Mouse (Mus musculus) lung, embryonic 14.5 days (tissue): ENCODE results near the gene Cxcl12. TPM values are rescaled to one million over a fixed set of nuclear protein-coding genes. Genes with fewer than 3 reads are reported as not detected.
A peak's percentile ranks its signal among the peaks of the same experiment; 100 is the strongest.

Experiments used
- ATAC-seq: fragments of 200-750 bp; cut with Nextera tagmentation; 2 replicates; pipeline ENCODE4 v1.8.0; 2017; ENCODE audit warnings: mild to moderate bottlenecking, moderate TSS enrichment, moderate library complexity; ENCODE audit not compliant: insufficient read depth
- DNase-seq: peaks from one replicate; pipeline ENCODE4 v3.0.0-alpha.2; 2015
- H3K27ac ChIP-seq: fragments of 300-500 bp; sonication (generic); 2 replicates; pipeline ENCODE4 v1.5.1; 2014; ENCODE audit warnings: low read depth, mild to moderate bottlenecking, moderate library complexity
- H3K27me3 ChIP-seq: fragments of 300-500 bp; sonication (generic); 2 replicates; pipeline ENCODE4 v1.6.1; 2014; ENCODE audit warnings: low read length, control low read depth; ENCODE audit not compliant: insufficient read depth
- H3K36me3 ChIP-seq: fragments of 300-500 bp; sonication (generic); 2 replicates; pipeline ENCODE4 v1.6.1; 2014; ENCODE audit warnings: control low read depth; ENCODE audit not compliant: insufficient read depth
- H3K4me1 ChIP-seq: fragments of 300-500 bp; sonication (generic); 2 replicates; pipeline ENCODE4 v1.6.1; 2014; ENCODE audit warnings: antibody characterized with exemption, control low read depth; ENCODE audit not compliant: insufficient read depth
- H3K4me2 ChIP-seq: fragments of 300-500 bp; sonication (generic); 2 replicates; pipeline ENCODE4 v1.6.1; 2014; ENCODE audit warnings: mild to moderate bottlenecking
- H3K4me3 ChIP-seq: fragments of 300-500 bp; sonication (generic); 2 replicates; pipeline ENCODE4 v1.5.1; 2014; ENCODE audit warnings: low read depth, low read length
- H3K9ac ChIP-seq: fragments of 300-500 bp; sonication (generic); 2 replicates; pipeline ENCODE4 v1.6.1; 2014
- H3K9me3 ChIP-seq: fragments of 300-500 bp; sonication (generic); 2 replicates; pipeline ENCODE4 v1.6.1; 2016; ENCODE audit warnings: low read depth, low read length, control low read depth
- CTCF ChIP-seq: IDR thresholded peaks from 2 replicates; pipeline ENCODE4 v1.5.1; 2016; ENCODE audit warnings: antibody characterized with exemption, low read depth
- WGBS: fragments of 180-500 bp; shearing (Covaris S2); extraction: QIAGEN DNeasy Blood & Tissue Kit; methylation state at CpG from one replicate; pipeline ENCODE4 v1.1.7; 2014; 5-methylcytosine and 5-hydroxymethylcytosine counted together
- polyA plus RNA-seq: library from polyadenylated mRNA; unstranded; fragments of >200 nt; fragmentation: Nextera tagmentation; extraction: Ambion mirVana; gene quantifications from 2 replicates; pipeline ENCODE4 v1.2.1, GENCODE M21; 2014

The Cxcl12 gene
- polyA plus RNA-seq, 1 experiment from 2014 or later = 91.0 TPM

DNA sequence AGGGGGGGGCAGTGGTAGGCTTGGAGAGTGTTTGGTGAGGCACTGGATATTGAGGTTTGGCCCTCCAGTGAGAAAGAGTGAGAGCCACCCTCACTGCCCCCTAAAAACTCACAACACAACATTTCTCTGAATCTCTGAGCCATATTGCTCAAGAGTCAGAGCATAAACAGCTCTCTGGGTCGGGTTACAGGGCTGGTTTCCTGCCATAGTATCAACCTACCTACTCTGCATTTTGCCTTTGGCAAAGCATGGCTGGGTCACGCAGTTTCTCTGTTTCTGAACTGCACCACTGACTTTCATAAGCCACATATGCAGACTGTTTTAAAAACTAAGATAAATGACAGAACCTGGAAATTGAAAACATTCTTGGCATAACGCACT is 51.0 kb downstream of the Cxcl12 start:
- no peak for TF ChIP-seq CTCF
- H3K4me1 ChIP-seq = no peaks in the 10 kb centered on the region
- H3K27ac ChIP-seq = no peak overlapping the region
- ATAC-seq (no peak), DNase-seq (peak; percentile 19)
- no peaks in the 10 kb centered on the region for H3K27me3 ChIP-seq
- H3K9me3 ChIP-seq = no peaks in the 10 kb centered on the region
- no peak overlapping the region for H3K9ac ChIP-seq
- 45% methylated on average over 3 of the region's 3 CpGs for WGBS
- H3K4me3 ChIP-seq = no peak overlapping the region
- H3K4me2 ChIP-seq = no peak overlapping the region
- H3K36me3 ChIP-seq = no peaks in the 10 kb centered on the region

DNA sequence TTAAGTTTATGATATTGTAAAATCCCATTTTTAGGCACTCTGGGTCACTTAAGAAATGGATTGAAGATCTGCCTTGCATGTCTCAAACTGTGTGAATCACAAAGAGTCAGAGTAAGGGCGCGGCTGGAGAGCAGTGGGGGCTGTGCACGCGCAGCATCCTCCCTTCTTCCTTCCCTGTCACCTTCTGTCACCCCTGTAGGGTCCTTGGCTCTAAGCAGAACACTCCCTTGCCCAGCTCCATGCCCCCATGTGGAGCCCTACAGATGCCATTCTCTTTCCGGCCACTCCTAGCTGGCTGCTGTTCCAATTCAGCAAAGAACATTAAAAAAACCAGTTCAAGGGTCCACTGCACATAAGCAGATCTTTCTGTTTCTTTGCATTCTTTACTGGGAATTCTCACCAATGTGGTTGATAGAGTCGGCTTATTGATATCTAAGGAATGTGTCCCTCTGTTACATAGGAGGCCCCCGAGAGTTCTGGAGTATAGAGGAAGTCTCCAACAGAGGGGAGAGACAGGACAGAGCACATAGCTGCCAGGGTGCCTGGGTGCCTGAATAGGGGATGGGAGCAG is 51.7 kb downstream of the Cxcl12 start:
- DNase-seq = no peak
- Histone ChIP-seq H3K9me3 (no peaks in the 10 kb centered on the region), H3K27me3 (no peaks in the 10 kb centered on the region), H3K4me3 (no peak overlapping the region), H3K27ac (no peak overlapping the region), H3K4me2 (no peak overlapping the region), H3K4me1 (no peaks in the 10 kb centered on the region), H3K9ac (no peak overlapping the region), H3K36me3 (no peaks in the 10 kb centered on the region)
- TF ChIP-seq CTCF = no peak
- WGBS = 72% methylated on average over 7 of the region's 7 CpGs
- ATAC-seq = no peak

DNA sequence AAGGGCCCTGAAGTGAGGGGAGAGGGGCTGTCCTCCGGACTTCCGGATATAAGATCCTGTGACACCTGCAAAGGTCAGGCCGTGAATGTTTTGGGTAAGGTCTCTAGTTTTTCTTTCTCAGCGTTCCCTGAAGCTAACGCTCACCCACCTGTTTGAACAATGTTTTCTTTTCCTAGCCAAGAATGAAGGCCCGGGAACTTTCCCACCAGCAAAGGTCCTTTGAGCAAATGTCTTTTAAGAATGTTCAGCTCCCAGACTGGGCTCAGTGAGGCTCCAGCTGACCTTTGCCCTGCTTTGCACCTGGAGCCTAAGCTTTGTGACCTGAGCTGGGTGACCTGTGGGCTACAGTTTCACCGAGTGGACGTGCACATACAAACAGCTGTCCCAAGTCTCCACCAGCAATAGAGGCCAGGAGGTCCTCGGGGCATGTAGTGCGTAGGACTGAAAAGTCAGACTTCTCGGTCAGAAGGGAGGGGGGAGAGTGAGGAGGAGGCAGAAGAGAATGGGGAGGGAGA is 52.6 kb downstream of the Cxcl12 start:
- no peak overlapping the region for H3K4me3 ChIP-seq
- WGBS = 42% methylated on average over 11 of the region's 11 CpGs
- no peak overlapping the region for H3K9ac ChIP-seq
- ATAC-seq (no peak), DNase-seq (no peak)
- no peak overlapping the region for H3K27ac ChIP-seq
- no peaks in the 10 kb centered on the region for H3K27me3 ChIP-seq
- no peak for TF ChIP-seq CTCF
- H3K9me3 ChIP-seq = no peaks in the 10 kb centered on the region
- H3K4me1 ChIP-seq = no peaks in the 10 kb centered on the region
- no peak overlapping the region for H3K4me2 ChIP-seq
- no peaks in the 10 kb centered on the region for H3K36me3 ChIP-seq
